Mouse (Mus musculus) embryonic facial prominence, embryonic 15.5 days (tissue): ENCODE results near the gene Zfpm1. TPM values are rescaled to one million over a fixed set of nuclear protein-coding genes. Genes with fewer than 3 reads are reported as not detected.
"Not testable (repeated sequence)": the region's sequence is repeated elsewhere in the genome, so short reads cannot be mapped to it uniquely, and the experiment has no call there.

ENCODE experiments used
- ATAC-seq: fragments of 200-750 bp; cut with Nextera tagmentation; 2 replicates; pipeline ENCODE4 v1.8.0; 2017; ENCODE audit warnings: low read depth, moderate TSS enrichment; ENCODE audit not compliant: insufficient number of reproducible peaks, low FRiP score, low TSS enrichment
- H3K27ac ChIP-seq: fragments of 300-500 bp; sonication (generic); replicated peaks from 2 replicates; pipeline ENCODE4 v1.5.1; 2015; ENCODE audit warnings: mild to moderate bottlenecking, inconsistent platforms
- H3K27me3 ChIP-seq: fragments of 300-500 bp; sonication (generic); 2 replicates; pipeline ENCODE4 v1.6.1; 2015; ENCODE audit warnings: inconsistent platforms
- H3K36me3 ChIP-seq: fragments of 300-500 bp; sonication (generic); 2 replicates; pipeline ENCODE4 v1.6.1; 2015; ENCODE audit warnings: mild to moderate bottlenecking, inconsistent platforms
- H3K4me1 ChIP-seq: fragments of 300-500 bp; sonication (generic); 2 replicates; pipeline ENCODE4 v1.6.1; 2015; ENCODE audit warnings: inconsistent platforms
- H3K4me2 ChIP-seq: fragments of 300-500 bp; sonication (generic); replicated peaks from 2 replicates; pipeline ENCODE4 v1.6.1; 2015; ENCODE audit warnings: mild to moderate bottlenecking, inconsistent platforms
- H3K4me3 ChIP-seq: fragments of 300-500 bp; sonication (generic); replicated peaks from 2 replicates; pipeline ENCODE4 v1.5.1; 2015; ENCODE audit warnings: mild to moderate bottlenecking, inconsistent platforms
- H3K9ac ChIP-seq: fragments of 300-500 bp; sonication (generic); 2 replicates; pipeline ENCODE4 v1.6.1; 2015; ENCODE audit warnings: inconsistent platforms
- H3K9me3 ChIP-seq: fragments of 300-500 bp; sonication (generic); replicated peaks from 2 replicates; pipeline ENCODE4 v1.6.1; 2016; ENCODE audit warnings: inconsistent platforms
- WGBS: fragments of 180-500 bp; shearing (Covaris S2); methylation state at CpG from one replicate; pipeline ENCODE4 v1.1.7; 2015; 5-methylcytosine and 5-hydroxymethylcytosine counted together
- polyA plus RNA-seq: library from polyadenylated mRNA; unstranded; fragments of >200 nt; fragmentation: Nextera tagmentation; extraction: Ambion mirVana; gene quantifications from 2 replicates; pipeline ENCODE4 v1.2.1, GENCODE M21; 2015

The Zfpm1 gene
- polyA plus RNA-seq, 1 experiment from 2014 or later: 1.6 TPM

DNA sequence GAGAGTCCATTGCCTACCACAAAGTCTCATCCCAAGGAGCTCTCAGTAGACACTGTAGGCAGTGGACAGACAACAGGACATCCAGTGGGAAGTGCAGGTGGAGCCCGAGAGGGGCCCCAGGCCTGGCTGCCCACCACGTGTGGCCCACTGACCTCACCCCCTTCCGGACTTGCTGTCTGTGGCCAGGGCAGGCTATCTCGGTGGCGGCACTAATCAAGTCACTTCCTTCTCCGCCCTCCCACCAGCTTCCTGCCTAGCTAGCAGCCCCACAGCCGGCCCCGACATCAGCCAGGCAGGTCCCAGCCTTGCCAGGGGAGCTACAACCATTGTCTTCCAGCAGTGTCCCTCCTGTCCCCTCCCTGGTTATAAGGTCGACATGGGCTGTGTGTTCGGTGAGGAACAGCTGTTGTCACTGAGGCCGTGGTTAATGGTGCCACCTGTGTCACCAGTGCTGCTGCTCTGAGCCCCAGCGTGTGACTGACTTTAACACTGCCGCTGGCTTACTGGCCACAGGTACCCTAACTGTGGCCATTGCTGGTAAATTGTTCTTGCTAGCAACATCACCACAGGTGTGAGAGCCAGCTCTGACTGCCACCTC is 33.1 kb downstream of the Zfpm1 start:
- Histone ChIP-seq H3K4me2 (no peak overlapping the region), H3K4me3 (no peak overlapping the region), H3K27me3 (no peaks in the 10 kb centered on the region), H3K9ac (no peak overlapping the region), H3K9me3 (no peaks in the 10 kb centered on the region), H3K27ac (no peak overlapping the region), H3K4me1 (peaks cover 4% of the 10 kb centered on the region; the same call in 1 of the 2 replicates), H3K36me3 (no peaks in the 10 kb centered on the region)
- WGBS: 46% methylated on average over 13 of the region's 13 CpGs
- ATAC-seq: no peak

DNA sequence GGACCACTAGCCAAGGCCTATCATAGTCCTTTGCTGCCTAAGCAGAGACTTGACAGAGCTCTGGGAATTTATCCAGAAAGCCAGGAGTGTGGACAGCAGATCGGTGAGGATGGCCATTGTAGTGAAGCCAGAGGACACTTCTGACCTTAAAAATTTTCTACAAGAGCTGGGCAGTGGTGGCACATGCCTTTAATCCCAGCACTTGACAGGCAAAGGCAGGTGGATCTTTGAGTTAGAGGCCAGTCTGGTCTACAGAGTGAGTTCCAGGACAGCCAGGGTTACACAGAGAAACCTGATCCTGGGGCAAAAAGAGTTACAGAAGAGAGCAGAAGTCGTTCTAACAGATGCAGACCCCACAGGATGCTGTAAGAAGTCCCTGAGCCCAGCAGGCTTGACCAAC is 34.5 kb downstream of the Zfpm1 start:
- WGBS: 42% methylated on average over 2 of the region's 2 CpGs
- Histone ChIP-seq H3K27ac (no peak overlapping the region), H3K9me3 (no peaks in the 10 kb centered on the region), H3K4me1 (peaks cover 13% of the 10 kb centered on the region; the same call in 1 of the 2 replicates), H3K9ac (no peak overlapping the region), H3K27me3 (no peaks in the 10 kb centered on the region), H3K4me3 (no peak overlapping the region), H3K36me3 (no peaks in the 10 kb centered on the region), H3K4me2 (no peak overlapping the region)
- ATAC-seq: no peak

DNA sequence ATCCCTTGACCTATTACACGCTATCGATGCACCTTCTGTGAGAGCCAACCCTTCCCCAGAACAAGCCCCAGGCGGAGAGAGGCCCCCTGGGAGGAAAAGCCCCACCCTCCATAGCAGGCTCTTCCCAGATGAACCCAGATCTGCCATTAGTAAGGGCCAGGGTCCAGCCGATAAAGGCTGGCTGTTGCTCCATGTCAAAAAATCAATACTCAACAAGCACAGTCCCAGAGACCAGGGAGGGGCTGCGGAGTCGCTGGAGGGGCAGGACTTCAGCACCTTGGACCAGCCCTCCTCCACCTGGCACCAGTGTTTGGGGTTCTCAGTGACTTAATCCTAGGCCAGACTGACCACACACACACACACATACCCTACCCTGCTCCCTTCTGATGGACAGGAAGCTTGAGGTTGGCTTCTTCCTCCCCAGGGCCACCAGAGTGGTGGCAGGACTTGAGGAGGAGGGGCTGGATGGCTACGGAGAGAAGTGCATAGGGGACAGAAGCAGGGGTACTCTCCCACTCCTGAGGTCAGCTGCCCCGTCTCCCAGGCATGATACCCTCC is 36.1 kb downstream of the Zfpm1 start:
- no peak overlapping the region for H3K27ac ChIP-seq
- no peak for ATAC-seq
- H3K9me3 ChIP-seq: no peaks in the 10 kb centered on the region
- H3K36me3 ChIP-seq: no peaks in the 10 kb centered on the region
- no peak overlapping the region for H3K4me3 ChIP-seq
- no peak overlapping the region for H3K4me2 ChIP-seq
- WGBS: 45% methylated on average over 8 of the region's 8 CpGs
- H3K4me1 ChIP-seq: peaks cover 13% of the 10 kb centered on the region; the same call in 1 of the 2 replicates
- no peaks in the 10 kb centered on the region for H3K27me3 ChIP-seq
- no peak overlapping the region for H3K9ac ChIP-seq

DNA sequence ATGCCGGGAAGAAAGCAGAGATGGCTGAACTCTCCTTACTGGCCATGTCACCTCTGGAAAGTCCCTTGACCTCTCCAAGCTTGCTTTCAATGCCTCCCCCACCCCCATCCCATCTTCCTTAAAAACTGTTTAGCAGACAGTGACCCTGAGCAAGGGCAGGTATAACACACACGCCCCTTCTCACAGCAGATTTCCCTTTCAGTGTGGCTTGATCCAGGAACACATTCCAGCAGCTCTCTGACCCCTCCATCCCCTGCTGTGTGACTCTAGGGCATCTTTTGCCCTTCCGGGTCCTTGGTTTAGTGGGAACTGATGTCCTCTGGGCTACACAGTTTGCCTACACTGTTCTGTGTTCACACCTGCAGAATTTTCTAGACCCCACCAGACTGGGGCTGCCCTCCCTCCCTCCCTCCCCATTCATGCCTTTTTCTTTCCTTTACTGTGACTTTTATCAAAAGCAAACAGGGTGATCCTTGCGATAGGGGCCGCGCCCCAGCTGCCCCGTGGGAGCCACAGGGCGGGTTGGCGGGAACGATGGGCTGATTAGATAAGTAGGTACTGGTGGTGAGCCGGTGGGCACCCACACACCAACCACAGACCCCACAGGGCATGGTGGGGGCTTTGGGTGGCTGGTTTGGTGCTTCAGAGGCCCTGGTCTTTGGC is 37.2 kb downstream of the Zfpm1 start:
- H3K4me2 ChIP-seq: no peak overlapping the region
- no peaks in the 10 kb centered on the region for H3K9me3 ChIP-seq
- H3K4me1 ChIP-seq: peaks cover 18% of the 10 kb centered on the region; the same call in 1 of the 2 replicates
- no peak overlapping the region for H3K27ac ChIP-seq
- H3K4me3 ChIP-seq: no peak overlapping the region
- no peak for ATAC-seq
- WGBS: 63% methylated on average over 11 of the region's 11 CpGs
- H3K27me3 ChIP-seq: no peaks in the 10 kb centered on the region
- no peaks in the 10 kb centered on the region for H3K36me3 ChIP-seq
- H3K9ac ChIP-seq: no peak overlapping the region

DNA sequence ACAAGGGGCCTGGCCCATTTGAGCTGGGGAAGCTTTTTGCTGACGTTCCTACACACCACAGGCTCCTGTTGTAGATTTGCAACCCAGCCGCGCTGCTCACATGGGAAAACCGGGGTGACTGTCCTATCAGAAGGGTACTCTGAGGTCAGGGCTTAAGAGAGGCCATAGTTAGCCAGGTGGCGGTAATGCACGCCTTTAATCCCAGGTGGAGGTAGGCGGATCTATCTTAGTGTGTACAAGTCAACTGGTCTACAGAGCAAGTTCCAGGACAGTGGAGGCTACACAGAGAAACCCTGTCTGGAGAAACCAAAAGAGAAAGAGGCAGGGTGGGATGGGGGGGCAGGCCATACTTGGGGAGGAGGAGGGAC is 37.8 kb downstream of the Zfpm1 start:
- no peak overlapping the region for H3K4me3 ChIP-seq
- H3K27ac ChIP-seq: no peak overlapping the region
- no peak overlapping the region for H3K9ac ChIP-seq
- no peak for ATAC-seq
- H3K36me3 ChIP-seq: no peaks in the 10 kb centered on the region
- peaks cover 23% of the 10 kb centered on the region; the same call in 1 of the 2 replicates for H3K4me1 ChIP-seq
- WGBS: 65% methylated on average over 7 of the region's 7 CpGs
- no peaks in the 10 kb centered on the region for H3K27me3 ChIP-seq
- H3K4me2 ChIP-seq: no peak overlapping the region
- H3K9me3 ChIP-seq: no peaks in the 10 kb centered on the region

DNA sequence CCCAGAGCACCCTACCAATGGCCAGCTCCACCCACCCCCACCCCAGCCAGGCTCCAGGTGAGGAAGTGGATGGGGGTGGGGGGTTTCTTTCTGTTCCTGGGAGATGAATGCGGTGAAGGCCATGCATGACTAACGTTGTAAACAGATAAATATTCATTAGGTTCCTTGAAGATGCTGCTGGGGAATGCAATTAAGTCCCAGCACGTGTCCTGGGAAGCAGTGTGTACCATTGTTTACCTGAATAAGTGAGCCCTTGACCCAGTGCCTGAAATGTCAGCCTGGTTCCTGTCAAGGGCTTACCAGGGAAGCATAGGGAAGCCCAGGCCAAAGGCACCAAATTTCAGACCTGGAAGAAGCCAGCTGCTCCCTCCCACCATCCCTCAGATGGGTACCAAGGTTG is 38.6 kb downstream of the Zfpm1 start:
- Histone ChIP-seq H3K36me3 (no peaks in the 10 kb centered on the region), H3K9me3 (no peaks in the 10 kb centered on the region), H3K27ac (no peak overlapping the region), H3K4me2 (no peak overlapping the region), H3K9ac (no peak overlapping the region), H3K27me3 (no peaks in the 10 kb centered on the region), H3K4me3 (no peak overlapping the region), H3K4me1 (peaks cover 24% of the 10 kb centered on the region; the same call in 1 of the 2 replicates)
- no peak for ATAC-seq
- 32% methylated on average over 3 of the region's 3 CpGs for WGBS

DNA sequence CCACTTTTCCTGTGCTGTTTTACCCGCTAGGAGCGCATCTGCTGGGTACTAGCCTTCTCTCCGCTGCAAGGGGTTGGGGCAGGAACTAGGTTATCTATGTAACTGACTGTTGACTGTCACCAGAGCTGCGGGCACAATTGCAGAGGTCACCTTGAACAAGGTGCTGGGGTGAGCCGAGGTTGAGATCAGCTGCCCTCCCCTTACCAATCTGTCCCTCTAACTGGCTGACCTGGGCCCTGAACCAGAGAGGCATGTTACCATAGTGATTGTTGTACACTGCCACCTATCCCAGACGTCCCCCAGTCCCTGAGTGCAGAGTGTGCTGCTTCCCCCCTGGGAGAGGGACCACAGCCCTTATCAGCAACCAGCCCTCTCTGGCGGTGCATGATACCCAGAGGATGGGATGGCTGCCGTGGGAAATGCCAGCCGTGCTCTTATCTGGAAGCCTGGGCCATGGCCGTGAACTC is 39.5 kb downstream of the Zfpm1 start:
- Histone ChIP-seq H3K27me3 (no peaks in the 10 kb centered on the region), H3K27ac (no peak overlapping the region), H3K4me3 (no peak overlapping the region), H3K4me1 (peaks cover 32% of the 10 kb centered on the region), H3K4me2 (no peak overlapping the region), H3K36me3 (no peaks in the 10 kb centered on the region), H3K9me3 (no peaks in the 10 kb centered on the region), H3K9ac (no peak overlapping the region)
- no peak for ATAC-seq
- WGBS: 72% methylated on average over 10 of the region's 10 CpGs

DNA sequence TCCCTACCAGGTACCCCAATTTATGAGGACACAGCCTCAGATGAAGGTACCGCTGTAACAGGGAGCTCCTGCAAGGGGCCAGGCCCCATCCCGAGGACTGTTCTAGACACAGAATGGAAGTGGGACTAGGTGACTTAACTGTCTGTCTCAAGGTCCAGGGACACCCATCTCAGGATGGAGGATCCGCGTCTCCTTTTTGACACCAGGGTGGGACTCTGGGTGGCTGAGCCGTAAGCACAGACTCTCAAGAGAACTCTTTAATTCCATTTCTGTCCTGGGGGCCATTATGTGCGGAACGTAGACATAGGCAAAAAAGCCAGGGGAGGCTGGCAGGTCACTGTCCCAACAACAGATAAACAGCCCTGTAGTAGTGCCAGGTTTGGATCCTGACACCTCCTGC is 40.2 kb downstream of the Zfpm1 start:
- no peak for ATAC-seq
- WGBS: 87% methylated on average over 7 of the region's 7 CpGs
- Histone ChIP-seq H3K9me3 (no peaks in the 10 kb centered on the region), H3K27ac (no peak overlapping the region), H3K27me3 (no peaks in the 10 kb centered on the region), H3K36me3 (no peaks in the 10 kb centered on the region), H3K4me2 (no peak overlapping the region), H3K4me1 (peaks cover 33% of the 10 kb centered on the region), H3K4me3 (no peak overlapping the region), H3K9ac (no peak overlapping the region)

DNA sequence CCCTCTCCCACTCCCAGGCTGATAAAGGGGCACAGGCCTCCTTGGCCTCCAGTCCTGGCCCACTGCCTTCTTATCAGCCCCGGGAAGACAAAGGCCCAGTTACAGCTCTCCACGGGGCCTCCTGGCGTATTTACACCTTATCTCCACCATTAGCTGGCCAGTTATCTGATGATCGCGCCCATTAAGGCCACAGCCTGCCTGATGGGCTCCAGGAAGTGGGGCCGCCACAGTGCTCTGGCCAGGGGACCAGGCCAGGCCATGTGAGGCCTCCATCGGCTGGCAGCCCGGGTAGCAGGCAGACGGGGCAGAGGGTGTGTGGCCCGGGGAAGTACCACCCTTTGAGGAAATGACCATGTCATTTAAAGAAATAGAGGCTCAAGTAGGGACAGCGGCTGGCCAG is 40.9 kb downstream of the Zfpm1 start:
- H3K9me3 ChIP-seq: no peaks in the 10 kb centered on the region
- peaks cover 33% of the 10 kb centered on the region for H3K4me1 ChIP-seq
- H3K27me3 ChIP-seq: no peaks in the 10 kb centered on the region
- 61% methylated on average over 11 of the region's 11 CpGs for WGBS
- no peaks in the 10 kb centered on the region for H3K36me3 ChIP-seq
- H3K4me3 ChIP-seq: no peak overlapping the region
- no peak for ATAC-seq
- no peak overlapping the region for H3K9ac ChIP-seq
- no peak overlapping the region for H3K4me2 ChIP-seq
- no peak overlapping the region for H3K27ac ChIP-seq

DNA sequence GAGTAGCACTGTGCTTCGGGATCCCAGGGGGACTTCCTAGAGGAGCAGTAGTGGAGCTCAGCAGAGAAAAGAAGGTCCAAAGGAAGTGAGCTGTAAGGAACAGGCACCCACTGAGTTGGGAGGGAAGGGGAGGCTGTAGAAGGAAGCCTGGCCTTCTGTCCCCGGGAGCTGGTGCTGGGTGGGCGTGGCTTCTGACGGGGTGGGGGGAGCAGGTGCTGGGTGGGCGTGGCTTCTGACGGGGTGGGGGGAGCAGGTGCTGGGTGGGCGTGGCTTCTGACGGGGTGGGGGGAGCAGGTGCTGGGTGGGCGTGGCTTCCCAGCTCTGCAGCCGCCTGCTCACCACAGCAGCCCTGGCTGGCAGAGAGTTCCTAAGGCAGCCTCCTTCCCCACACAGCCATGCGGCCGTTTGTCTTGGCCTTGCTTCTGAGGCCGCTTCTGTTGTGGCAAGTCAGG is 42.0 kb downstream of the Zfpm1 start:
- 15% methylated on average over 13 of the region's 13 CpGs for WGBS
- ATAC-seq, H3K4me2 ChIP-seq, H3K36me3 ChIP-seq, H3K27ac ChIP-seq, H3K9ac ChIP-seq, H3K4me3 ChIP-seq, H3K27me3 ChIP-seq, H3K9me3 ChIP-seq: not testable (repeated sequence)
- H3K4me1 ChIP-seq: peaks cover 33% of the 10 kb centered on the region

DNA sequence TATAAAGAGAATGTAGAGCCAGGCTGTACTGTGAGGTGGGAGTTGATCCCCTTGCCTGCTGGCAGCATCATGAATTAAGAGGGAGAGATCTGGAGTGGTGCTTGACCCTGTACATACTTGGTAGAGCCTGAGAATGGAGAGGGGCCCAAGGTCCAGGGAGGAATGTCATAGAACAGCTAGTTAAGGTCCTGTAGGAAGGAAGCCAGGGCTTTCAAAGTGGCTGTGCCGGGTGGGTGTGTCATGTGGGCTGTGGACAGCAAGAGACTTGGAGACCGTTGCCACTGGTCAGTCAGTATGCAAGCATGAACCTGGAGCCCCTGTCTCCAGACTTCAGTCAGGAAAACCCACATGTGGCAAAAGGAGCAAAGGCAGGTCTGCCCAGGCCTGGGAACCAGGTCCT is 43.3 kb downstream of the Zfpm1 start:
- no peak overlapping the region for H3K9ac ChIP-seq
- H3K9me3 ChIP-seq: no peaks in the 10 kb centered on the region
- H3K27ac ChIP-seq: no peak overlapping the region
- ATAC-seq: no peak
- no peaks in the 10 kb centered on the region for H3K27me3 ChIP-seq
- 82% methylated on average over 2 of the region's 2 CpGs for WGBS
- no peak overlapping the region for H3K4me3 ChIP-seq
- peaks cover 30% of the 10 kb centered on the region for H3K4me1 ChIP-seq
- H3K36me3 ChIP-seq: no peaks in the 10 kb centered on the region
- no peak overlapping the region for H3K4me2 ChIP-seq
